Mouse (Mus musculus): Measurements from ENCODE around the gene Ttll9. TPM values are rescaled to one million over a fixed set of nuclear protein-coding genes. Genes with fewer than 3 reads are reported as not detected.
A peak's percentile ranks its signal among the peaks of the same experiment; 100 is the strongest.

Ttll9 gene
- total RNA-seq, 4 experiments from 2014 or later, result 1.2 to 3.3 (median 2.3) TPM

- no peak for DNase-seq (ENCODE audit: low spot score in 2 of 2)
Measured at GRCm38 (mm10) chr2:152941776-152942175, 20.5 kb upstream of the Ttll9 start.

- no peak for DNase-seq (ENCODE audit: low spot score in 2 of 2)
Measured at GRCm38 (mm10) chr2:152942898-152943515, 19.3 kb upstream of the Ttll9 start.

- DNase-seq (ENCODE audit: low spot score in 2 of 2), result no peak
Measured at GRCm38 (mm10) chr2:152943568-152943967, 18.7 kb upstream of the Ttll9 start.

- DNase-seq (ENCODE audit: low spot score in 2 of 2), result no peak
Measured at GRCm38 (mm10) chr2:152944013-152944412, 18.3 kb upstream of the Ttll9 start.

- DNase-seq (ENCODE audit: low spot score in 2 of 2), result no peak
Measured at GRCm38 (mm10) chr2:152947098-152947497, 15.2 kb upstream of the Ttll9 start.

- DNase-seq (ENCODE audit: low spot score in 2 of 2), result no peak
Measured at GRCm38 (mm10) chr2:152948438-152949020, 13.8 kb upstream of the Ttll9 start.

- no peak for DNase-seq (ENCODE audit: low spot score in 2 of 2)
Measured at GRCm38 (mm10) chr2:152950358-152951064, 11.8 kb upstream of the Ttll9 start.

GRCm38 (mm10) chr2:152951065-152951849 is 11.0 kb upstream of the Ttll9 start, which contains the start of gene Dusp15:
TSS of gene Dusp15 (minus strand) at chr2:152951698.
- DNase-seq (ENCODE audit: low spot score in 2 of 2), result peak; percentile 54 to 76

GRCm38 (mm10) chr2:152951850-152952720 is 10.2 kb upstream of the Ttll9 start:
- DNase-seq (ENCODE audit: low spot score in 2 of 2), result no peak

- DNase-seq (ENCODE audit: low spot score in 2 of 2), result no peak
Measured at GRCm38 (mm10) chr2:152958116-152958515, 4.2 kb upstream of the Ttll9 start.

- DNase-seq (ENCODE audit: low spot score in 2 of 2), result no peak
Measured at GRCm38 (mm10) chr2:152965555-152965954, 3.3 kb downstream of the Ttll9 start.

GRCm38 (mm10) chr2:152976991-152977390 is 14.7 kb downstream of the Ttll9 start:
- no peak for DNase-seq (ENCODE audit: low spot score in 2 of 2)

GRCm38 (mm10) chr2:152985582-152985981 is 23.3 kb downstream of the Ttll9 start:
- peak in 1 of 2 experiments; percentile 16 for DNase-seq (ENCODE audit: low spot score in 2 of 2)

GRCm38 (mm10) chr2:152991529-152991928 is 29.2 kb downstream of the Ttll9 start:
- no peak for DNase-seq (ENCODE audit: low spot score in 2 of 2)

GRCm38 (mm10) chr2:152997046-152997445 is 34.8 kb downstream of the Ttll9 start:
- no peak for DNase-seq (ENCODE audit: low spot score in 2 of 2)

- DNase-seq (ENCODE audit: low spot score in 2 of 2), result no peak
Measured at GRCm38 (mm10) chr2:153002492-153003248, 40.4 kb downstream of the Ttll9 start.

GRCm38 (mm10) chr2:153003681-153004338 is 41.5 kb downstream of the Ttll9 start:
- DNase-seq (ENCODE audit: low spot score in 2 of 2), result no peak

- DNase-seq (ENCODE audit: low spot score in 2 of 2), result no peak
Measured at GRCm38 (mm10) chr2:153005981-153006380, 43.7 kb downstream of the Ttll9 start.

- DNase-seq (ENCODE audit: low spot score in 2 of 2), result no peak
Measured at GRCm38 (mm10) chr2:153009192-153009973, 47.1 kb downstream of the Ttll9 start.
